Mouse (Mus musculus): Measurements from ENCODE around the gene Hist1h2ad.

- TF ChIP-seq CTCF (IDR thresholded peaks at IDR 0.05; ENCODE audit: low read depth) (no peak), EP300 (IDR thresholded peaks at IDR 0.05; ENCODE audit: low read depth) (no peak)
Observed at GRCm38 (mm10) chr13:23525901-23526300, 48.3 kb upstream of the Hist1h2ad start.
